Mouse (Mus musculus) intestine, embryonic 15.5 days (tissue): ENCODE data around the gene Heatr5b. TPM values are rescaled to one million over a fixed set of nuclear protein-coding genes. Genes with fewer than 3 reads are reported as not detected.

Source experiments
- ATAC-seq: fragments of 200-750 bp; cut with Nextera tagmentation; 2 replicates; pipeline ENCODE4 v1.8.0; 2017; ENCODE audit warnings: moderate TSS enrichment, moderate library complexity
- H3K27ac ChIP-seq: fragments of 300-500 bp; sonication (generic); 2 replicates; pipeline ENCODE4 v1.5.1; 2015; ENCODE audit warnings: mild to moderate bottlenecking, inconsistent platforms
- H3K27me3 ChIP-seq: fragments of 300-500 bp; sonication (generic); replicated peaks from 2 replicates; pipeline ENCODE4 v1.6.1; 2015; ENCODE audit warnings: inconsistent platforms
- H3K36me3 ChIP-seq: fragments of 300-500 bp; sonication (generic); 2 replicates; pipeline ENCODE4 v1.6.1; 2015; ENCODE audit warnings: inconsistent platforms
- H3K4me1 ChIP-seq: fragments of 300-500 bp; sonication (generic); replicated peaks from 2 replicates; pipeline ENCODE4 v1.6.1; 2015; ENCODE audit warnings: inconsistent platforms
- H3K4me2 ChIP-seq: fragments of 300-500 bp; sonication (generic); replicated peaks from 2 replicates; pipeline ENCODE4 v1.6.1; 2015; ENCODE audit warnings: mild to moderate bottlenecking, inconsistent platforms
- H3K4me3 ChIP-seq: fragments of 300-500 bp; sonication (generic); replicated peaks from 2 replicates; pipeline ENCODE4 v1.5.1; 2015; ENCODE audit warnings: inconsistent platforms
- H3K9ac ChIP-seq: fragments of 300-500 bp; sonication (generic); 2 replicates; pipeline ENCODE4 v1.6.1; 2015; ENCODE audit warnings: inconsistent platforms
- H3K9me3 ChIP-seq: fragments of 300-500 bp; sonication (generic); 2 replicates; pipeline ENCODE4 v1.6.1; 2016; ENCODE audit warnings: inconsistent platforms
- WGBS: fragments of 180-500 bp; shearing (Covaris S2); methylation state at CpG from one replicate; pipeline ENCODE4 v1.1.7; 2015; 5-methylcytosine and 5-hydroxymethylcytosine counted together
- polyA plus RNA-seq: library from polyadenylated mRNA; unstranded; fragments of >200 nt; fragmentation: Nextera tagmentation; extraction: Ambion mirVana; gene quantifications from 2 replicates; pipeline ENCODE4 v1.2.1, GENCODE M21; 2015

Gene Heatr5b
- polyA plus RNA-seq, 1 experiment from 2014 or later = 10.0 TPM

DNA sequence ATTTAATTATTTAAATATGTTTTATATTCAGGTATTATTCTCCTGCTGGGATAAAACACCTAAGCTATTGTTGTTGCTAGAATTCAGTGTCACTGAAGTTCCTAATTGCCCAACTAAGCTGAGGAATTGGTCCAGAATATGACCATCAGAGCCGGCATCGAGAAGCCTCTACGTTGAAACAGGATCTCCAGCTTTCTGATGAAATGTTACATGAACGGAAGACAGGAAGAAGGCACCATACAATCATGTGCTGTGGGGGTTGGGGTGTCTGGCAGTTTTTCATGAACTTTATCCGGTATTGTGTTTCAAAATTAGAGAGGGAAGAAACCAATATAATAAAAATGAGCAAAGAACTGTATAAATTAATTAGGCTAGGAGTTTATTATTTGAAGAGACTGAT lies 71.9 kb downstream of the Heatr5b start:
- no peaks in the 10 kb centered on the region for H3K4me1 ChIP-seq
- H3K36me3 ChIP-seq = 0 out of 2 replicates have a peak, but pooled peaks cover 2% of the 10 kb centered on the region
- no peak overlapping the region for H3K27ac ChIP-seq
- H3K27me3 ChIP-seq = no peaks in the 10 kb centered on the region
- H3K9me3 ChIP-seq = no peaks in the 10 kb centered on the region
- 93% methylated on average over 5 of the region's 5 CpGs for WGBS
- H3K9ac ChIP-seq = no peak overlapping the region
- no peak for ATAC-seq
- no peak overlapping the region for H3K4me2 ChIP-seq
- no peak overlapping the region for H3K4me3 ChIP-seq

DNA sequence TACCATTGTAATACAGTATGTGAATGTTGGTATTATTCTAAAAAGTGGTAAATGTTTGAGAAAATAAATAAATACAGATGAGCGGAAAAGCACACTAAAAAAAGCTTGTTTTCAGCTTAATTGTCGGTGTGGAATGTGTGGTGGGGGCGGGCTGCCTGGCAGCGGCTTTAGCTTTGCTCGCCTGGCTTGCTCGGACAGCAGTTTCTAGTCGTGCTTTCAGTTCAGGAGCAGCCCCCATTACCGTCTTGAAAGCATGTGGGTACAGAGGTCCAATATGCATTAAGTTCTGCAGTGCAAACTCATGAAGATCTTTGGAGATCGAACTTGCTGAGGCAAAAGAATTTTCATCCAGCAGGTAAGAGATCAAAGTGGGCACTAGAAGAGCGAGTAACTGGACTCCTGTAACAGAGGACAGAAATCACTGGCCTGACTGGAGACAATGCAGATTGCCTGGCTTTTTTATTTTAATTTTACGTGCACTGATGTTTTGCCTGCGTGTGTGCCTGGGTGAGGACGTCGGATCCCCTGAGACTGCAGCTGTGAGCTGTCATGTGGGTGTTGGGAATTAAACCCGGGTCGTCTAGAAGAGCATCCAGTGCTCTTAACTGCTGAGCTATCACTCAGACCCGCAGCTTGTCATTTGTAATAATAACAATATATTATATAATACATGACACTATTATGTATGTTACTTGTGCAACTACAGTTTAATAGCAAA lies 82.1 kb downstream of the Heatr5b start:
- H3K4me1 ChIP-seq = no peaks in the 10 kb centered on the region
- no peaks in the 10 kb centered on the region for H3K9me3 ChIP-seq
- H3K4me2 ChIP-seq = no peak overlapping the region
- 63% methylated on average over 17 of the region's 17 CpGs for WGBS
- no peak for ATAC-seq
- H3K27me3 ChIP-seq = no peaks in the 10 kb centered on the region
- no peak overlapping the region for H3K9ac ChIP-seq
- no peak overlapping the region for H3K4me3 ChIP-seq
- H3K36me3 ChIP-seq = 0 out of 2 replicates have a peak, but pooled peaks cover 2% of the 10 kb centered on the region
- H3K27ac ChIP-seq = no peak overlapping the region

DNA sequence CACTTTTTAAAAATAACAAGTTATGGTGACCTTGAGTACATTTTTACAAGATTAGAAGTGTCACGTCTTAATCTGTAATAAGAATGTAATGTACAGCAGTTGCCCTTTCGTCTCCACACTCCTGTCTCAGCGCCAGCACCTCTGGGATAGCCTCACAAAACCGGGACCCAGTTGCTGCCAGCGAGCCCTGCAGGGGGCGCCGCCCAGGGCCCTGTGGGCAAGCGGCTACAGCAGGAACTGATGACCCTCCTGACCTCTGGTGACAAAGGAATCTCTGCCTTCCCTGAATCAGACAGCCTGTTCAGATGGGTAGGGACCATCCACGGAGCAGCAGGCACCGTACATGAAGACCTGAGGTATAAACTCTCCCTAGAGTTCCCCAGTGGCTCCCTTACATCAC lies 83.1 kb downstream of the Heatr5b start:
- H3K9me3 ChIP-seq = no peaks in the 10 kb centered on the region
- H3K27ac ChIP-seq = no peak overlapping the region
- H3K9ac ChIP-seq = no peak overlapping the region

DNA sequence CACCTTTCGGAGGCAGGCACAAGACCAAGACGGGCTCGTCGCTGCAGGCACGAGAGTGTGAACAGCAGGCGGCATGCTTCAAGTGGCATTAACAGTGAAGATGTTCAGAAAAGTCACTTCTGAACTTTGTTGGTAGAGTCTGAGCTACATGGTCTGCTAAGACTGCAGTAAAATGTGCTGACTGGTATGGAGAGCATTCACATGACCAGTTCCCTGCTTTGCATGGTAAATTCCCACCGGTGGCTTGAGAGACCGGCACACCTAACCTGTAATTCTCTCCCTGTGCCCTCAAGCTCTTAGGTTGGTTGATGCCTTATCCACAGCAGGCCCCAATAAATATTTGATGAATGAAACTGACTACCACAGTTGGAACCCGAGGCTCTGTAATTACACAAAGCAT lies 86.7 kb downstream of the Heatr5b start:
- ATAC-seq = no peak
- no peaks in the 10 kb centered on the region for H3K9me3 ChIP-seq
- H3K36me3 ChIP-seq = no peaks in the 10 kb centered on the region
- H3K9ac ChIP-seq = no peak overlapping the region
- H3K27ac ChIP-seq = no peak overlapping the region
- no peaks in the 10 kb centered on the region for H3K27me3 ChIP-seq
- H3K4me3 ChIP-seq = no peak overlapping the region
- H3K4me1 ChIP-seq = no peaks in the 10 kb centered on the region
- 88% methylated on average over 9 of the region's 9 CpGs for WGBS
- no peak overlapping the region for H3K4me2 ChIP-seq

More for the DNA sequence above, 83.1 kb downstream of the Heatr5b start:
- Histone ChIP-seq H3K36me3 (0 out of 2 replicates have a peak, but pooled peaks cover 2% of the 10 kb centered on the region), H3K4me1 (no peaks in the 10 kb centered on the region), H3K27me3 (no peaks in the 10 kb centered on the region), H3K4me2 (no peak overlapping the region), H3K4me3 (no peak overlapping the region)
- ATAC-seq = no peak
- 73% methylated on average over 10 of the region's 10 CpGs for WGBS

DNA sequence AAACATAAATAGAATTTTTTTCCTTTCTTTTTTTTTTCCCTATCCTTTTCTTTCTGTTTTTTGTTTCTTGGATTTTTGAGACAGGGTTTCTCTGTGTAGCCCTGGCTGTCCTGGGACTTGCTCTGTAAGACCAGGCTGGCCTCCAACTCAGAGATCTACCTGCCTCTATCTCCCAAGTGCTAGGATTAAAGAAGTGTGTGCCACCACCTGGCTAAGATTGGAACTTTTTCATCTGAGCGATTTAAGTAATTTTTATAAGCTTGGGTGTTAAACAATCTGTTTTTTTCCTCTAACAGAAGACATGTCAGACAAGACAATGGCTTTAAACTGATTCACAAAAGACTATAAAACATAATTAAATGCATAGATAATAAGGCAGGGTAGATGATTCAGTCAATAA lies 96.7 kb downstream of the Heatr5b start:
- no peaks in the 10 kb centered on the region for H3K27me3 ChIP-seq
- no peak overlapping the region for H3K4me3 ChIP-seq
- no peaks in the 10 kb centered on the region for H3K36me3 ChIP-seq
- WGBS = 45% methylated on average over 1 of the region's 1 CpGs
- H3K4me2 ChIP-seq = no peak overlapping the region
- peaks cover 11% of the 10 kb centered on the region for H3K4me1 ChIP-seq
- no peak for ATAC-seq
- no peaks in the 10 kb centered on the region for H3K9me3 ChIP-seq
- H3K9ac ChIP-seq = no peak overlapping the region
- no peak overlapping the region for H3K27ac ChIP-seq

DNA sequence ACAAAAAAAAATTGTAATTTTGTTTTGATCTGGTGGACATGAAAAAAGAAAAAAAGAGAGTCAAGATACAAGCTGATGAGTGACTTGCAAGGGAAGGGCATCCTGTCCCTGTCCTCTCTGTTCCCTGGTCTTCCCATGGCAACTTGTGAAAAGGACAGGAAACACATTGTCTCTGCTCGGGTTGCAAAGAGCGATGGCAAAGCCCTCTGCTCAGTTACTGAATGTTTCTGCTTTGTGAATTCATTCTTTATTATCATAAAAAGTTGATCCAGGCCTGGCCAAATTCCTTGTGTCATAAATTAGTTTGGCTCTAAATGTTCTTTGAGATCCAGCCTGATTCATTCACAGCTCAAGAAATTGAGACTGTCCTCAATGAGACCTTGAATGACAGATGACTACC lies 97.4 kb downstream of the Heatr5b start:
- peaks cover 11% of the 10 kb centered on the region for H3K4me1 ChIP-seq
- WGBS = 51% methylated on average over 2 of the region's 2 CpGs
- no peaks in the 10 kb centered on the region for H3K36me3 ChIP-seq
- no peak for ATAC-seq
- no peaks in the 10 kb centered on the region for H3K9me3 ChIP-seq
- no peak overlapping the region for H3K4me3 ChIP-seq
- no peaks in the 10 kb centered on the region for H3K27me3 ChIP-seq
- H3K27ac ChIP-seq = no peak overlapping the region
- no peak overlapping the region for H3K4me2 ChIP-seq
- H3K9ac ChIP-seq = no peak overlapping the region

DNA sequence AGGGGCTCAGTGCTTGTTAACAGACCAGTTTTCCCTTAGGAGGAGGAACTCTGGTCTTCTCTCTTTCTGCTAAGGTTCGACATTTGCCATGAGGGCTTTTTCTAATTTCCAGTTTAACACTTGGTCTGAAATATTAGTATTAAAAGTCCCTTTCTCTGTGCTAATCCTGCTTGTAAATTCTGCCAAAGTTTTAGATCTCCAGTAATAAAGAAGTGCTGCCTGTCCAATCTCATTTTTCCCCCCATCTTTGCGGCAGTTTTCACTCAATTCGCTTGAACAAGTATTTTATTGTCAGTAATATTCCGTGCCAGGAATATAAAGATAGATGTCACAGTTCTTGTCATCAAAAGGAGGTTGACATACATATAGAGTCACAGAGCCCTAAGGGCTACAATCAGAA lies 98.1 kb downstream of the Heatr5b start, which contains the start of gene Strn:
Strn (minus strand) TSS at position 101 of the 400 bp plus-strand sequence.
- Histone ChIP-seq H3K27me3 (no peaks in the 10 kb centered on the region), H3K4me2 (peak within 1 kb of the TSS; percentile 73), H3K9ac (peak within 1 kb of the TSS; percentile 88), H3K4me1 (peaks cover 14% of the 10 kb centered on the region), H3K36me3 (no peaks in the 10 kb centered on the region), H3K9me3 (no peaks in the 10 kb centered on the region), H3K4me3 (peak within 1 kb of the TSS; percentile 71), H3K27ac (peak within 1 kb of the TSS; percentile 96)
- 38% methylated on average over 4 of the region's 4 CpGs for WGBS
- no peak for ATAC-seq

DNA sequence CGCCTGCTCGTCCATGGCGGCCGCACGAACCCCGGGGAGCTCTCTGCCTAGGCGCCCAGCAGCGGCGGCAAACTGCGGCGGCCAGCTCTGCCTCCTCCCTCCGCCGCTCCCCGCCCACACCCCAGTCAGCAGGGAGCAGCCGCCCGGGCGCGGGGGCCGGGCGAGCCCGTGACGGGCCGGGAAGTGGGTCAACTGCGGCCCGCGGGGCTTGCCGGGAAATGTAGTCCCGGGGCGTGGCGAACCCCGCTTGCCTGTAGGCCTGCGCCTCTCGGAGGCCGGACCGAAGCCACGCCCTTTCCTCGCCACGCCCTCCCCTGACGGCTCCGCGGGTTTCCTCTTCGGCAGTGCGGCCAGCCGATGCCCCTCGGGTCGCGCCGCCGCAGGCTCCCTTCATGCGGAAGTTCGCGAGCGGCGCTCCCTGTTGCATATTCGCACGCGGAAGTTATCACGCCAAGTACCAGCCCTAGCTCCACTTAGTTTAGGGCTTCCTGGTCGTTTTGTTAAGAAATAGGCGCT lies 98.6 kb downstream of the Heatr5b start:
- no peaks in the 10 kb centered on the region for H3K9me3 ChIP-seq
- no peaks in the 10 kb centered on the region for H3K36me3 ChIP-seq
- H3K4me3 ChIP-seq = peak overlapping the region; percentile 71
- H3K4me2 ChIP-seq = peak overlapping the region; percentile 73
- peaks cover 14% of the 10 kb centered on the region for H3K4me1 ChIP-seq
- no peaks in the 10 kb centered on the region for H3K27me3 ChIP-seq
- H3K9ac ChIP-seq = peak overlapping the region; percentile 88
- under 1% methylated on average over 55 of the region's 60 CpGs for WGBS
- peak overlapping the region; percentile 96 for H3K27ac ChIP-seq
- ATAC-seq = peak; percentile 98

DNA sequence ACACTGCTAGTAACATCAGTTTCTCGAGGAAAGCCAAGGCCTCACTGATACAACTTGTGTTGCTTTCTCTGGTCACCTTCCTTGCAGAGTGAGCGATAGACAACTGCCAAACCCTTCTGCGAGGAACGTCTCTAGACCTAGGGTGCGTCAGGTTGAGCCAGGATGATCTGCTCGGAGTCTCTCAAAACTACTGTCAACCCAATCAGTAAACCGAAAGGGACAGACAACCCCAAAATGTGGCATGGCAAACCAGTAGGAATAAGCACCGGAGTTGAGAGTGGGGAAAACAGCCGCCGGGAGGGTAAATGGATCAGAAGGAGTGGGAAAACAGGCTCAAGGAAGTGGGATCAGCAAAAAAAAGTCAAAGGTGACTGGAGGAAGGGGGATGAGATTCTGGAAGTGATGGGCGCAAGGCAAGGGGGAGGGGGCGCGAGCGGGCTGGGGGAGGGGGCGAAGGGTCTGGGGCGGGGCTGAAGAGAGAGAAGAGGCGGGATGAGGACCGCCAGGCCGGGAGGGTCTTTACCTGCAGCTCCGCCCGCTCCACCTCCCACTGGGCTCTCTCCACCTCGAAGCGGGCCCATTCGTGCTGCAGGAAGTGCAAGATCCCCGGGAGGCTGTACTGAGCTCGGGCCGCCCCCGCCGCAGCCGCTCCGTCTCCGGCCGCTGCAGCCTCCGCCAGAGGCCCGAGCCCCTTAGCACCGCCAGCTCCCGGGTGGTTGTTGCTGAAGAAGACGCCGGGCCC lies 99.3 kb downstream of the Heatr5b start:
- H3K36me3 ChIP-seq = no peaks in the 10 kb centered on the region
- H3K9ac ChIP-seq = peak overlapping the region; percentile 88
- H3K4me2 ChIP-seq = peak overlapping the region; percentile 73
- peaks cover 14% of the 10 kb centered on the region for H3K4me1 ChIP-seq
- peak; percentile 82 for ATAC-seq
- no peaks in the 10 kb centered on the region for H3K9me3 ChIP-seq
- peak overlapping the region; percentile 96 for H3K27ac ChIP-seq
- peak overlapping the region; percentile 71 for H3K4me3 ChIP-seq
- H3K27me3 ChIP-seq = no peaks in the 10 kb centered on the region
- WGBS = under 1% methylated on average over 29 of the region's 39 CpGs

DNA sequence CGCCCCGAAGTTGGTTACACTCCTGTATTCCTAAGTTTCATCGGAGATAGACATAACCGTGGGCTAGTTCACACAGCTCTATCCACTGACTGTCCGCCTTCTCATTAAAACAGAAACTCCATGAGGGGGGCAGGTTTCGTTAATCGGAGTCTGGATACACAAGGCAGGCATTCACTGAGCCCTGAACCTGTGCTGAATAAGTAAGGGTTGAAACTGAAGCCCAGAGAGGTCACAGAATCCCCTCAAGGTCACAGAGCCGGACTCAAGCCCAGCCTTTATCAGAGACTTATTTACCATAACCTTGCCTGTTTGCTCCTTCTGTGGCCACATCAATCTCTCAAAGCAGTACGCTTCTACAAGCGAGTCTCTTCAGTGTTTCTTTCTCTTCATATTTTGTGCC lies 100.4 kb downstream of the Heatr5b start:
- H3K4me1 ChIP-seq = peaks cover 14% of the 10 kb centered on the region
- no peak overlapping the region for H3K27ac ChIP-seq
- no peak overlapping the region for H3K9ac ChIP-seq
- H3K4me2 ChIP-seq = peak overlapping the region; percentile 73
- no peak for ATAC-seq
- 68% methylated on average over 10 of the region's 10 CpGs for WGBS
- H3K27me3 ChIP-seq = no peaks in the 10 kb centered on the region
- H3K9me3 ChIP-seq = no peaks in the 10 kb centered on the region
- H3K4me3 ChIP-seq = peak overlapping the region; percentile 2; the same call in 1 of the 2 replicates
- no peaks in the 10 kb centered on the region for H3K36me3 ChIP-seq

DNA sequence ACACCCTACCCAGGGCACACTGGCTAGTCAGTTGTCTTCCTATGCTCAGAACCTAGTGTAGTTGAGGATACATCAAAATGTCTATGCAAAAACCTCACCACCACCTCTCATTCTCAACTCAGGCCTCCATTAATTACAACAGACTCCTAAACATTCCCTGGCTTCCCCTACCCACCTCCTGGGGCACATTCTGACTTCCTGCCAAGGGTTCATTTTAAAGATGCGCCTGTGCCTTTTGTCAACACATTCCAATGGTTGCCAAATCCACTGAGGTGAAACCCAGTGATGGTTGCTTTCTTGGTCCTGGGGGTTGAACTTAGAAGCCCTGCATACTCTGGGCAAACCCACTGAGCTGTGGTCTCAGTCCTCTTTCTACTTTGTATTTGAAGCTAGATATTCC lies 103.1 kb downstream of the Heatr5b start:
- H3K4me1 ChIP-seq = peaks cover 14% of the 10 kb centered on the region
- no peak overlapping the region for H3K4me2 ChIP-seq
- no peak overlapping the region for H3K4me3 ChIP-seq
- 77% methylated on average over 1 of the region's 1 CpGs for WGBS
- H3K9me3 ChIP-seq = no peaks in the 10 kb centered on the region
- H3K27me3 ChIP-seq = no peaks in the 10 kb centered on the region
- no peak overlapping the region for H3K9ac ChIP-seq
- no peak overlapping the region for H3K27ac ChIP-seq
- ATAC-seq = no peak
- H3K36me3 ChIP-seq = no peaks in the 10 kb centered on the region

DNA sequence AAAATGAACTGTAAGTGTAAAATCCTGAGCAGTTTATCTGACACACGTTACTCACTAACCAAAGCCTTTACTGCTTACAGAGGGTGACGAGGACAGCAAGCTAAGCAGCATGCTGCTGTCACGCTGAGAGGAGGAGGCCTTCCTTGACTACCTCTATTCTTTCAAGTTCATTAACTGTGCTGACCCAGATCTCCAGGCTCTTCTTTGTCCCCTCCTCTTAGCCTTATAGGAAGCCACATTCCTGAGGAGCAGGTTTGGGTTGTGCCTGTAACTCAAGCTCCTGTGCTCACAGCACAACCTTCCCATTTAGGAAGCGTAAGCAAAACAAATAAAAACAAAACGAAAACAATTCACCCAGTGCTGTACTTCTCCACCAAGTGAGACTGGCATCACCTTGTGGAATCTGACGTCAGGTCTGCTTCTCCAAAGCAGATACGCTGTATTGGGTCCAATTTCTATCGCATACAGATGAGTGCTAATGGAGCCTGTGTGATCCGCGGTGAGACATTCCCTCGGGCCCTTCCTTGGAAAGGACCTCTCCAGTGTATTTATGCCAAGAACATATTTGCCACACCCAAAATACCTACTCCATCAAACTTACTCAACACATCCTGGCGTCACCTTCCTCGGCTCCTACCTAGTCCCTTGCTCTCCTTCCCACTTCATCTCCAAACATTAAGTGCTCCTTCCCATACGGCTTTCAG lies 108.3 kb downstream of the Heatr5b start:
- no peak for ATAC-seq
- H3K36me3 ChIP-seq = no peaks in the 10 kb centered on the region
- H3K4me1 ChIP-seq = no peaks in the 10 kb centered on the region
- WGBS = 82% methylated on average over 14 of the region's 14 CpGs
- no peaks in the 10 kb centered on the region for H3K9me3 ChIP-seq
- no peak overlapping the region for H3K4me2 ChIP-seq
- no peak overlapping the region for H3K4me3 ChIP-seq
- H3K9ac ChIP-seq = no peak overlapping the region
- H3K27ac ChIP-seq = no peak overlapping the region
- H3K27me3 ChIP-seq = no peaks in the 10 kb centered on the region
